Mouse (Mus musculus) heart, embryonic 13.5 days (tissue): ENCODE measurements around the gene Fgd3. TPM values are rescaled to one million over a fixed set of nuclear protein-coding genes. Genes with fewer than 3 reads are reported as not detected.

Experiments
- ATAC-seq: fragments of 200-750 bp; cut with Nextera tagmentation; 2 replicates; pipeline ENCODE4 v1.8.0; 2017; ENCODE audit warnings: moderate TSS enrichment; ENCODE audit not compliant: insufficient number of reproducible peaks, low FRiP score, low TSS enrichment; ENCODE audit errors: extremely low read depth
- H3K27ac ChIP-seq: fragments of 300-500 bp; sonication (generic); replicated peaks from 2 replicates; pipeline ENCODE4 v1.5.1; 2015; ENCODE audit warnings: moderate library complexity, mild to moderate bottlenecking, inconsistent platforms
- H3K27me3 ChIP-seq: fragments of 300-500 bp; sonication (generic); replicated peaks from 2 replicates; pipeline ENCODE4 v1.6.1; 2015; ENCODE audit warnings: mild to moderate bottlenecking, inconsistent platforms
- H3K36me3 ChIP-seq: fragments of 300-500 bp; sonication (generic); 2 replicates; pipeline ENCODE4 v1.6.1; 2015; ENCODE audit warnings: mild to moderate bottlenecking, inconsistent platforms
- H3K4me1 ChIP-seq: fragments of 300-500 bp; sonication (generic); 2 replicates; pipeline ENCODE4 v1.6.1; 2015; ENCODE audit warnings: inconsistent platforms
- H3K4me2 ChIP-seq: fragments of 300-500 bp; sonication (generic); 2 replicates; pipeline ENCODE4 v1.6.1; 2015; ENCODE audit warnings: inconsistent platforms, mild to moderate bottlenecking, moderate library complexity
- H3K4me3 ChIP-seq: fragments of 300-500 bp; sonication (generic); 2 replicates; pipeline ENCODE4 v1.5.1; 2015; ENCODE audit warnings: moderate library complexity, mild to moderate bottlenecking, inconsistent platforms
- H3K9ac ChIP-seq: fragments of 300-500 bp; sonication (generic); 2 replicates; pipeline ENCODE4 v1.6.1; 2015; ENCODE audit warnings: inconsistent platforms, mild to moderate bottlenecking, moderate library complexity
- H3K9me3 ChIP-seq: fragments of 300-500 bp; sonication (generic); 2 replicates; pipeline ENCODE4 v1.6.1; 2016; ENCODE audit warnings: inconsistent platforms
- WGBS: fragments of 180-500 bp; shearing (Covaris S2); methylation state at CpG from one replicate; pipeline ENCODE4 v1.1.7; 2015; ENCODE audit warnings: mixed read lengths; 5-methylcytosine and 5-hydroxymethylcytosine counted together
- polyA plus RNA-seq: library from polyadenylated mRNA; unstranded; fragments of >200 nt; fragmentation: Nextera tagmentation; extraction: Ambion mirVana; gene quantifications from 2 replicates; pipeline ENCODE4 v1.2.1, GENCODE M21; 2015

The Fgd3 gene
- polyA plus RNA-seq, 1 experiment from 2014 or later: 0.05 TPM

DNA sequence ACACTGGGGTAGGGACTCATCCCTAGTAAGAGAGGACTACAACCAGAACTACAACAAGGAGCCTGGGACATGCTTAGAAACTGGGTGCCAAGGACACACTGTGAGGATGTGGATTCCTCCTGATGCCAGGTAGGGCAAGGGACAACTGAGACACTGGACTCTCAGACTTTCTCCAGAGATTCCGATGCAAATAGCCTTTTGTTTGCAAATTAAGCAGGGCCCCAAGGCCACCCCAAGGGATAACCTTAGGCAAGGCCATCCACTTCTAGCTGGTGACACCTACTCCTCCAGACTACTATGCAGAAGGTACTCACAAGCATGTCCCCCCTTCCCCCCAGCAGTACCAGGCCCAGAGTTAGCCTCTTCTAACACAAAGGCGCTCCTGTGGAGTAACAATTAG is 73.5 kb downstream of the Fgd3 start:
- H3K9me3 ChIP-seq: no peaks in the 10 kb centered on the region
- peaks cover 36% of the 10 kb centered on the region for H3K27me3 ChIP-seq
- no peaks in the 10 kb centered on the region for H3K36me3 ChIP-seq
- peaks cover 34% of the 10 kb centered on the region for H3K4me1 ChIP-seq
- 74% methylated on average over 2 of the region's 2 CpGs for WGBS
- no peak overlapping the region for H3K27ac ChIP-seq
- no peak overlapping the region for H3K4me2 ChIP-seq
- no peak overlapping the region for H3K4me3 ChIP-seq
- ATAC-seq: no peak
- no peak overlapping the region for H3K9ac ChIP-seq

DNA sequence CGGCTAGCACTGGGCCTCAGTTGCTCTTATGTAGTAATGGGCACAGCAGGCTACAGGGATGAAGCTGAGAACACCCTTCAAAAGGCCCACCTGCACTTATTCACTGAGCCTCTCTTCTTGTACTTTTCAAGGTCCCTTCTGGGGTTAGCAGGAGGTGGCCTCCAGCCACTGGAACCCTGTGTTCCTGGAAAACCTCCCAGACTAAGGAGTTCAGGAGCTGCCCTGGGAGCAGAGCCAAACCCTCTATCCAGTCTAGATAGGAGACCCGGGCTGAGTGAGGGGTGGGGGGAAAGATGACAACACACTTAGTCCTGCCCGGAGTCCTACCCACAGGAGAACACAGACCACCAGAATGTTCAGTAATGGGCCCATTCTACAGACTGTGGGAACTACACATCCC is 74.1 kb downstream of the Fgd3 start:
- H3K4me3 ChIP-seq: no peak overlapping the region
- 39% methylated on average over 3 of the region's 3 CpGs for WGBS
- no peak for ATAC-seq
- peaks cover 36% of the 10 kb centered on the region for H3K27me3 ChIP-seq
- H3K4me2 ChIP-seq: no peak overlapping the region
- no peak overlapping the region for H3K9ac ChIP-seq
- no peak overlapping the region for H3K27ac ChIP-seq
- peaks cover 34% of the 10 kb centered on the region for H3K4me1 ChIP-seq
- no peaks in the 10 kb centered on the region for H3K9me3 ChIP-seq
- H3K36me3 ChIP-seq: no peaks in the 10 kb centered on the region

DNA sequence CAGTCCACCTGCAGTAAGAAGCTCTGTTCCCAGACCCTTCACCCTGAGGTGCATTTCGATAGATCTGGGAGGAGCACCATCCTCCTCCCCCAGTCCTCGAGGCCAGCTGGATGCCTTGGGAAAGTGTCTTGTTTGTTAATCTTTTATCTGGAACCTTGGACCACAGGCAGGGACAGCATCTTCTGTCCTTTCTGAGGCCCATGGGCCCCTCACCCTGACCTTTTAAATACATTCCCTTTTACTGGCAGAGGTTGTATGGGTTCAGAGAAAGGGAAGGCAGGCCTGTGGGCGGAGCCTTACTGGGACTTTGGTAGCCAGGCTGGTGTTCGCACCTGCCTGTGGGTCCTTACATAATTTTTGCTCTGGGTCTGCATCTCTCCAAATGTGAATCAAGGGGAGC is 74.9 kb downstream of the Fgd3 start:
- H3K4me1 ChIP-seq: peaks cover 34% of the 10 kb centered on the region
- no peak for ATAC-seq
- H3K9me3 ChIP-seq: no peaks in the 10 kb centered on the region
- WGBS: 59% methylated on average over 4 of the region's 4 CpGs
- H3K27me3 ChIP-seq: peaks cover 36% of the 10 kb centered on the region
- H3K27ac ChIP-seq: no peak overlapping the region
- H3K4me2 ChIP-seq: no peak overlapping the region
- H3K4me3 ChIP-seq: no peak overlapping the region
- H3K36me3 ChIP-seq: no peaks in the 10 kb centered on the region
- no peak overlapping the region for H3K9ac ChIP-seq

DNA sequence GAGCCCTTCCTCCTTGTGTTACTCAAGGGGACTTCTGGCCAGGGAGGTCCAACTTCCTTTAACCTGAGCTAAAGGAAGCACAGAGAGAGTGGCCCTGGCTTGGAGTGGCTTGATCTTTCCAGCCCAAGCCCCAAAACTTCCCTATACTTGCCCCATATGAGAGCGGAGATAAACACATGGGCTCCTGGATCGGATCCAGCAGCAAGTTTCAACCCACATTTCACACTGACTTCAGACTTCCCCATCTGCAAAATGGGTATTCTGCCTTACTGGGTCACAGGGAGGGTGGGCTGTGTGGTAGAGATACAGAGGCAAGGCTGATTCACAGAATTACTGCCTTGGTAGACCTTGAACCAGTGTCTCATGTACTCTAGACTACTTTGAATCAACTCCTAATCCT is 76.6 kb downstream of the Fgd3 start:
- no peak for ATAC-seq
- no peak overlapping the region for H3K4me3 ChIP-seq
- H3K4me1 ChIP-seq: peaks cover 29% of the 10 kb centered on the region
- H3K9ac ChIP-seq: no peak overlapping the region
- 90% methylated on average over 2 of the region's 2 CpGs for WGBS
- no peak overlapping the region for H3K4me2 ChIP-seq
- H3K27ac ChIP-seq: no peak overlapping the region
- peaks cover 29% of the 10 kb centered on the region for H3K27me3 ChIP-seq
- no peaks in the 10 kb centered on the region for H3K36me3 ChIP-seq
- H3K9me3 ChIP-seq: no peaks in the 10 kb centered on the region

DNA sequence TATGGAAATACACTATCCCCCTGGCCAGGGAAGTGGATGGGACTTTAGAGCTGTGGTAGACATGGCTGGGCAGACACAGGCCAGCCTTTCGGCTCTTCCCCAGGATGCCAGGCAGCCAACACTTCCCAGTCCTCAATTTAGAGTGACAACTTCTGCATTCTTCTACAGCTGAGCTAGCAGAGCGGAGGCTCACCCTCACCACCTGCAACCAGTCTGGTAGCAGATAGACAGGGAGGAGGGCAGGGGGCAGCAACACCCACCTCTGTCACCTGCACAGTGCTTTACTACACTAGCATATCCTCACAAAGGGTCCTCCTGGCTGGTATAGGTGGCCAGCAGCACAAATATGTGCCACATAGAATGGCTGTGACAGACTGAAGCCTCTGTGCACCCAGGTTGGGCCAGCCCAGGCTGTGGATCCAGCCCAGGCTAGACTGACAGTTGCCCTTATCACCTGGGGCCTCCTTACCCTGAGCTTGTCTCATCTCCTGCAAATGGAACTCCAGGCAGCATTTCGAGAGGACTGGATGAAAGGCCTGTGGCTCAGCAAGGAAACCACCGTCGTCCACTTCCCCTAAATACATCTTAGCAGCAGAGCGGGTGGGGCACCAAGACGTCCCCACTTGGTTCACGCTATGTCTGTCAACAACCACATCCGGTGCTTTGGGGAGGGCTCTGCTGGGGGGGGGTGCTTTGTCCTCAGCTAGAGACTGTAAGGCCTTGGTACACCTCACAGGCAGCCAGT is 77.6 kb downstream of the Fgd3 start:
- Histone ChIP-seq H3K4me1 (peaks cover 19% of the 10 kb centered on the region), H3K36me3 (no peaks in the 10 kb centered on the region), H3K27ac (no peak overlapping the region), H3K9me3 (no peaks in the 10 kb centered on the region), H3K4me2 (no peak overlapping the region), H3K9ac (0 out of 2 replicates have a peak overlapping the region, but pooled peaks have one; percentile 8), H3K4me3 (no peak overlapping the region), H3K27me3 (peaks cover 19% of the 10 kb centered on the region)
- WGBS: 46% methylated on average over 9 of the region's 9 CpGs
- no peak for ATAC-seq

DNA sequence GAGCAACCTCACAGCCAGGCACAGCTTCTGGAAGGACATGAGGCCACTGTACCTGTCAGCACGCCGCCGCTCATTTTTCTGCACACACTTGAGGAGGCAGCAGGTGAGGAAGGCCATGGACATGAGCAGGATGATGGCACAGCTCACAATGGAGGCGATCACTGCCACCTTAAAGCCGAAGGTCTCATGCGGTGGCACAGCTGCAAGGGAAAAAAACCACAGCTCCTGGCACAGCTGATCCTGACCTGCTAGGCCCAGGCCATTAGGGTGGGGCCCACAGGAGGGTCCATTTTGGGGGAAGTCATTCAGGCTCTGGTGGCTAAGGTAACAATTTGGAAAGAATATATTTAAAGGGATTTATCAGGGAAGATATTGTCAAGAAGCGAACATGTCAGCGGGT is 81.4 kb downstream of the Fgd3 start:
- Histone ChIP-seq H3K4me3 (no peak overlapping the region), H3K27ac (no peak overlapping the region), H3K9me3 (no peaks in the 10 kb centered on the region), H3K27me3 (no peaks in the 10 kb centered on the region), H3K36me3 (no peaks in the 10 kb centered on the region), H3K9ac (no peak overlapping the region), H3K4me2 (no peak overlapping the region), H3K4me1 (peaks cover 9% of the 10 kb centered on the region; the same call in 1 of the 2 replicates)
- 90% methylated on average over 8 of the region's 8 CpGs for WGBS
- ATAC-seq: no peak

DNA sequence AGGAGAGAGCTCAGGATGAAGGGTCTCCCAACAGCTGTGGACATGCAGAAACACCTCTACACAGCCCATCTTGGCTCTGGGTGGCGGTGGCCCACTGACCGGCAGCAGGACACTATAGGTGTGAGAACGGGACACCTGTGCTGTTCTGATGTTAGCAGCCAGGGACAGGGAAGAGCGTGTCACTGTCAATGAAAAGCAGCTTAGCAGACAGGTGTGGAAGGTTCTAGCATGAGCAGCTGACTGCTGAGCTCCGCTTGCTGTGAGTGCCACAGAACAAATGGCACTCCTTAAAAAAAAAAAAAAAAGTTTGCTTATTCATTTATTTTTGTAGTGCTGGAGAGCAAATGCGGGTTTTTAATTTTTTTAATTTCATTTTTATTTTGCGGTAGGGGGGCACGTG is 82.5 kb downstream of the Fgd3 start:
- no peak overlapping the region for H3K27ac ChIP-seq
- H3K9me3 ChIP-seq: no peaks in the 10 kb centered on the region
- no peak overlapping the region for H3K4me2 ChIP-seq
- H3K4me1 ChIP-seq: peaks cover 9% of the 10 kb centered on the region; the same call in 1 of the 2 replicates
- no peaks in the 10 kb centered on the region for H3K36me3 ChIP-seq
- 83% methylated on average over 8 of the region's 8 CpGs for WGBS
- H3K27me3 ChIP-seq: no peaks in the 10 kb centered on the region
- ATAC-seq: no peak
- no peak overlapping the region for H3K9ac ChIP-seq
- no peak overlapping the region for H3K4me3 ChIP-seq

DNA sequence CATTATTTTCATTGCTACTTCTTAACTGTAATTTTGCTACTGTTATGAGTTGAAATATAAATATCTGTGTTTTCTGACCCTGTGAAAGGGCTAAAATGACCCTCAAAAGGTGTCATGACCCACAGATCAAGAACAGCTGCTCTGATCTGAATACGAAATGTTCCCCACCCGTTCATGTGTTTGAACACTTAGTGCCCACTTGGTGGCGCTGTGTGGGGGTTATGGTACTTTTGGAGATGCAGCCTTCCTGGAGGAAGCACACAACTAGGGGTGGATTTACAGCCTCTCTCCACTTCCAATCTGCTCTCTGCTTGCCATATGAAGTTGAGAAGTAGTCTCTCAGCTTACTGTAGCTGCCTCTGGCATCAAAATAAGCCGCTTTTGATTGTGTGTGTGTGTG is 85.4 kb downstream of the Fgd3 start:
- H3K4me1 ChIP-seq: peaks cover 5% of the 10 kb centered on the region; the same call in 1 of the 2 replicates
- H3K4me3 ChIP-seq: no peak overlapping the region
- ATAC-seq: no peak
- no peaks in the 10 kb centered on the region for H3K9me3 ChIP-seq
- no peak overlapping the region for H3K9ac ChIP-seq
- H3K4me2 ChIP-seq: no peak overlapping the region
- H3K27ac ChIP-seq: no peak overlapping the region
- 87% methylated on average over 4 of the region's 4 CpGs for WGBS
- H3K27me3 ChIP-seq: no peaks in the 10 kb centered on the region
- H3K36me3 ChIP-seq: no peaks in the 10 kb centered on the region

DNA sequence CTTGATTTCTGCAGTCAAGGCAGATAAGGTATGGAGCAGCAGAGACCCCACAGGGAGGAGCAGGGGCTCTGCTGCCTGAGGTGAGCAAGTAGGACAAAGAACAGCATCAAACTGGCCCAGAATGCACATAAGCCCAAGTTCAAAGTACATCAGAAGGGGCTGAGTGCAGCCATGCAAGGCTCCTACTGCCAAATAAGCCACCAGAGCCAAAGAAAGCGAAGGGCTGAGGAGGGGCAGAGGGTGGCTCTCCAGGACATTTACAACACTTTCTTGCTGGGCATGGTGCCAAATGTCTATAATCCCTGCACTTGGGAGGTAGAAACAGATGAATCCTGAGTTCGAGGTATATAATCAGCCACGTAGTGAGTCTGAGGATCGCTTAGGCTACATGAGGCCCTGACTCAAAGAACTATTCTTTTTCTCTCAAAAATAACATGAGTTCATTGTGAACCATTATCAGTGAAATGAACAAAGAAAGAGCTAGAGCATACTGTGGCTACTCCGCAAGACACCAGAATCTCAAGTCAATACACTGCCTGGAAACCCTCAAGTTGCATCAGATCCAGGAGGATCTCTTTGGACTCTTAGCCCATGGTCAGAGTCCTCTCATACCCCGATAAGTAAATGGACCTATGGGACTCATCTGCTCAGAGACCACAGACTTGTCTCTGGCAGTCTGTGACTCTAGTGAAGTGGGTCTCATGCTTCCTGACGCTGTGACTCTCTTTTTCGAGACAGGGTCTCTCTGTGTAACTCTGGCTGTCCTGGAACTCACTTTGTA is 86.1 kb downstream of the Fgd3 start:
- Histone ChIP-seq H3K4me2 (no peak overlapping the region), H3K36me3 (no peaks in the 10 kb centered on the region), H3K9ac (no peak overlapping the region), H3K4me3 (no peak overlapping the region), H3K27ac (no peak overlapping the region), H3K9me3 (no peaks in the 10 kb centered on the region), H3K4me1 (peaks cover 5% of the 10 kb centered on the region; the same call in 1 of the 2 replicates), H3K27me3 (no peaks in the 10 kb centered on the region)
- 76% methylated on average over 8 of the region's 8 CpGs for WGBS
- ATAC-seq: no peak

DNA sequence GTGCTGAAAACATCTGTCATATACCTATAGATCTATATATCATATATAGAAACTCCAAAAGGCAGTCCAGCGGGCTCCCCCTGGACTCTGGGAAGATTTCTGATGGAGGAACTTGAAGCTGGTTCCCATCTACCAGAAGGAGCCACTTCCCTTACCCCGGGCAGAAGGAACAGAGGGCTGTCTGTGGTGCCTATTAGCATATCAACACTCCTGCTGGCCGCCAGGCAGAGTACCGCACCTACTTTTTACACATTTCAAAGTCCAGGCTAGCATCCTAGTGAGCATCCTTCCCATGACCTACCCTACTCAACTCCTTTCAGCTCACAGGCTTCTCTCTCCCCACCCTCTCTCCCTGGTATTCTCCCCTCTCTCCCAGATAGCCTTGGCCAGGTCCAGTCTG is 94.5 kb downstream of the Fgd3 start:
- Histone ChIP-seq H3K9me3 (0 out of 2 replicates have a peak, but pooled peaks cover 4% of the 10 kb centered on the region), H3K27ac (no peak overlapping the region), H3K9ac (no peak overlapping the region), H3K4me1 (no peaks in the 10 kb centered on the region; the same call in 1 of the 2 replicates), H3K27me3 (peaks cover 27% of the 10 kb centered on the region), H3K4me3 (no peak overlapping the region), H3K4me2 (no peak overlapping the region), H3K36me3 (no peaks in the 10 kb centered on the region)
- no peak for ATAC-seq
- WGBS: 25% methylated on average over 4 of the region's 4 CpGs

DNA sequence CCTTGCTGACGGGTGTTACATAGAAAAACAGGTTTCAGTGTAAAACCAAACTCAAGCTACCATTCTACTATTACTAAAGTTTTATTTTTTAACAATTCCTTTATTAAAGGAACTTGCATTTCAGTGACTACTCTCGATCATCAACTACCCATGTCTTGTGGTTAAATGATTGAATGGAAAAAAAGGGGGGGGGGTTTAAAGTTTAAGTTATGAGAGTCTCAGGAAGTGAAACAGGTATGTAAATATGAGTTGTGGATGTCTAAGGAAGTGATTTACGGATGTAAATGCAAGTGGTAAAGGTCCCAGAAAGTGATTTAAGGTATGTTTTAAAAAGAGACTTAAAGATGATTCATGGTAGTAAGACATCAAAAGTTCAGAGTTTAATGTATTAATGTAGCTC is 95.0 kb downstream of the Fgd3 start:
- Histone ChIP-seq H3K4me3 (no peak overlapping the region), H3K36me3 (no peaks in the 10 kb centered on the region), H3K9ac (no peak overlapping the region), H3K4me1 (no peaks in the 10 kb centered on the region; the same call in 1 of the 2 replicates), H3K27me3 (peaks cover 27% of the 10 kb centered on the region), H3K27ac (no peak overlapping the region), H3K4me2 (no peak overlapping the region), H3K9me3 (0 out of 2 replicates have a peak, but pooled peaks cover 4% of the 10 kb centered on the region)
- 50% methylated on average over 3 of the region's 3 CpGs for WGBS
- ATAC-seq: no peak
